Mouse (Mus musculus) E14TG2a.4 (cell line): ENCODE measurements at regions not wholly inside any gene's neighbourhood (a gene's known extent, or its start where the extent isn't known, plus 50 kb on each side); places are given as distances from the start of the nearest gene placed in this dataset.

ENCODE experiments used
- H3K27me3 ChIP-seq: 2 replicates; pipeline ENCODE4 v1.6.1; 2014; ENCODE audit warnings: low read length, control low read depth; ENCODE audit not compliant: insufficient read depth
- H3K36me3 ChIP-seq: 2 replicates; pipeline ENCODE4 v1.6.1; 2014; ENCODE audit warnings: low read length, control low read depth; ENCODE audit not compliant: insufficient read depth
- H3K4me1 ChIP-seq: replicated peaks from 2 replicates; pipeline ENCODE4 v1.6.1; 2014; ENCODE audit warnings: low read depth, low read length, control low read depth
- H3K4me3 ChIP-seq: replicated peaks from 2 replicates; pipeline ENCODE4 v1.5.1; 2014; ENCODE audit warnings: mild to moderate bottlenecking, low read length
- H3K9me3 ChIP-seq: 2 replicates; pipeline ENCODE4 v1.6.1; 2014; ENCODE audit warnings: low read length, control low read depth
- CTCF ChIP-seq: conservative IDR thresholded peaks from 2 replicates; pipeline ENCODE4 v1.5.1; 2014; ENCODE audit warnings: low read length
- NANOG ChIP-seq: IDR thresholded peaks from 2 replicates; pipeline ENCODE4 v1.6.1; 2014; ENCODE audit warnings: borderline replicate concordance, low read length, mixed read lengths
- POU5F1 ChIP-seq: IDR thresholded peaks from 2 replicates; pipeline ENCODE4 v1.6.1; 2014; ENCODE audit warnings: low read length, borderline replicate concordance

DNA sequence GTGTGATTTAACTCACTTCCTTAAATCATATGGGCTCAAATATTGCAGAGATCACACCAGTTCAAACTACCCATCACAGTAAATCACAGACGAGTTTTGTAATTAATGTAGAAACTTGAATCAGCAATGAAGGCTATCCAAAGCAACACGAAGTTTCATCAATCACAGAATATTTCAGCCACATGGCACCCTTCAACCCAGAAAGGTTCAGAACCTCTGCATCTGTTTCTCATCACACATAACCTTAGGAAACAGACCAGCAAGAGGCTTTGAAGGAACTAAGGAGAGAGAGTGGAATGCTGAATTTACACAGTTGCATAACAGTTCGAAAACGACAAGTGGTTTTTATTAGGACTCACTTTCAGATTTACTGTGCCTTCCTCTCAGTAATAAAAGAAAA is 1494.0 kb upstream of the Sel1l start:
- H3K9me3 ChIP-seq, result no peaks in the 10 kb centered on the region
- H3K4me1 ChIP-seq, result no peaks in the 10 kb centered on the region
- no peak overlapping the region for H3K4me3 ChIP-seq
- H3K27me3 ChIP-seq, result no peaks in the 10 kb centered on the region
- H3K36me3 ChIP-seq, result no peaks in the 10 kb centered on the region
- no peak for TF ChIP-seq POU5F1
- no peak for TF ChIP-seq CTCF
- no peak for TF ChIP-seq NANOG

DNA sequence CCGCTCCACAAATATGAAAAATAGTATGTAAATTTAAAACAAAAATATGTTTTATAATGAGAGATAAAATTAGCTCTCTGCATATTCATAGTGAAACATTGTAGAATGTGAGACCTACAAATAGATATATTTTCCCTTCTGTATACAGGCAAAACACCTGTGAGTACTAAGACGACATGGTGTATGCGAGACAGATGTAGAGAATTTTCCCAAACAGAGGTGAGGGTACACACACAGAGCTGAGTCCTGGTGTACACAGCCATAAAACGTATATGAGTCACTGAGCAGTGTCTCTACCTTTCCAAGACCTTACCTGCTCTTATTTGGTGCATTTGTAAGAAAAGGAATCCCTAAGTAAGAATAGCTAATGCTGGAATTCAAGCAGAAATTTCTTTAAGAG is 1493.6 kb upstream of the Sel1l start:
- no peaks in the 10 kb centered on the region for H3K27me3 ChIP-seq
- no peak overlapping the region for H3K4me3 ChIP-seq
- no peak for TF ChIP-seq NANOG
- no peak for TF ChIP-seq CTCF
- no peak for TF ChIP-seq POU5F1
- no peaks in the 10 kb centered on the region for H3K36me3 ChIP-seq
- no peaks in the 10 kb centered on the region for H3K9me3 ChIP-seq
- no peaks in the 10 kb centered on the region for H3K4me1 ChIP-seq

DNA sequence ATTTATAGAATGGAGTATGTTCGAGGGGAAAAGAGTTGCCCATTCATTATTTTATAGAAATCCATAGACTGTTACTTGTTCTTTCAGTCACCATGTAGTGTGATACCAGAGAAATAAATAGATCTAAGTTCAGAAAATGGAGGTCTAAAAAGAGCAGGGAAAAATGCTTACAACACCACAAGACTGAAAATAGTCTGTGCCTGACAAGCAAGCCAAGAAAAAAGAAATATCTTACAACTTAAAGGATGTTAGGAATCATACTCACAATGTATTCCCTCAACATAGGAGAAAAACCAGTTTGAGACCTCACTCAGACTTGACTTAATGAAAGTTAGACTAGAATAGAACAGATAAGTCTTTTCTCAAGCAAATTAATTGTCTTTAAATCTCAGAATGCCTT is 1486.6 kb upstream of the Sel1l start:
- no peaks in the 10 kb centered on the region for H3K9me3 ChIP-seq
- no peak for TF ChIP-seq POU5F1
- TF ChIP-seq NANOG, result no peak
- no peak for TF ChIP-seq CTCF
- no peaks in the 10 kb centered on the region for H3K4me1 ChIP-seq
- H3K36me3 ChIP-seq, result no peaks in the 10 kb centered on the region
- H3K4me3 ChIP-seq, result no peak overlapping the region
- H3K27me3 ChIP-seq, result no peaks in the 10 kb centered on the region

DNA sequence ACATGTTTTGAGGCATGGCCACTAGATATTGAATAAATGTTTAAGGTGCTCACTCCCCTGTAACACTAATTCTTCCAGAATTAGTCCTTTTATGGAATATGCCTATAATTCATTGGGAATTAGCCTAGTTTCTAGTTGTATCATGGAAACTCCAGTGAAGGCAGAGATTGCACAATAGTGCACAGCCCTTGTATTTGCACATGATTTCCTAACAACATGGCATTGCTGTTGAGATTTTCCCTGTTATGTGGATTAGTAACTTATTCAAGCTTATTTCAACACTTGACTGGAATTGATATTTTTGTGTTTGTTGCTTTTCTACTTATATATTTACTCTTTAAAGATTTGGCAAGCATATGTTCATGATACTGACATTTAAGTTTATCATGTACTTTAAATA is 1463.3 kb upstream of the Sel1l start:
- peaks cover 18% of the 10 kb centered on the region for H3K9me3 ChIP-seq
- TF ChIP-seq POU5F1, result no peak
- TF ChIP-seq NANOG, result no peak
- no peak for TF ChIP-seq CTCF
- H3K4me3 ChIP-seq, result no peak overlapping the region
- H3K36me3 ChIP-seq, result no peaks in the 10 kb centered on the region
- no peaks in the 10 kb centered on the region for H3K27me3 ChIP-seq
- no peaks in the 10 kb centered on the region for H3K4me1 ChIP-seq

DNA sequence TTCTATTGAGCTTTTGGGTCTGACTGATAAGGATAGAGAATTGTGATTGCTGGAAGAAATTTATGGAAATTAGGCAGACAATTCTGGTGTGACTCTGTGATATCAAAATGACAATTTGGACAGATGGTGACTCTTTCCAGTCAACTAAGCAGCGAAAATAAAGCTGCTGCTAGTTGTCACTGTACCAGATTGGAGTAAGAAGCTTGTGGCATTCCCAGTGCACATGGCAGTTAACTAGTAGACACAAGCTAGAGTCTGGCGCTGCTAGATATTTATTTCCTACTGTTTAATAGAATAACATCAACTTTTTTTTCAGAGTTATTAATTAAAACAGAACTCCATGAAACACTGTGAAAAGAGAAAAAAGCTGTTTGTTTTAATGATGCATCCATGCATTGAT is 1432.9 kb upstream of the Sel1l start:
- Histone ChIP-seq H3K4me3 (no peak overlapping the region), H3K36me3 (no peaks in the 10 kb centered on the region), H3K27me3 (no peaks in the 10 kb centered on the region), H3K4me1 (no peaks in the 10 kb centered on the region), H3K9me3 (no peaks in the 10 kb centered on the region)
- TF ChIP-seq POU5F1, result no peak
- no peak for TF ChIP-seq CTCF
- no peak for TF ChIP-seq NANOG

DNA sequence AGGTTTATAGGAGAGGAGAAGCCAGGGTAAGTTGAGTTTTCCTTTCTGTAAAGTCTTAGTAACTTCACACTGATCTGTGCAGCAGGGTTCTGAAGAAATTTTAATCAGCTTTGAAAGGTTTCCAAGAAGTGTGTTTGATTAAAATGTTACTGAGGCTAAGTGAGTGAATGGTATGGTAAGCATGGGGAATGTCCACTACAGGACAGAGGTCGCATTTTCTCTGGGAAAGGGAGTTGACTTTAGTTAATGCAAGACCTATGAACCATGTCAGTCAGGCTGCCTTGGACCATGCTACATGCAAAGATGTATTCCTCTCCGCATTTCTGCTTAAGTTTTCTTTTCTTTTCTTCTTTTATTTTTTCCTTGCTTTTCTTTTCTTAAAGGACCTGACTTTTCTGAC is 1424.7 kb upstream of the Sel1l start:
- no peak for TF ChIP-seq NANOG
- no peak for TF ChIP-seq CTCF
- no peak for TF ChIP-seq POU5F1
- no peaks in the 10 kb centered on the region for H3K9me3 ChIP-seq
- no peaks in the 10 kb centered on the region for H3K27me3 ChIP-seq
- no peak overlapping the region for H3K4me3 ChIP-seq
- no peaks in the 10 kb centered on the region for H3K36me3 ChIP-seq
- no peaks in the 10 kb centered on the region for H3K4me1 ChIP-seq

DNA sequence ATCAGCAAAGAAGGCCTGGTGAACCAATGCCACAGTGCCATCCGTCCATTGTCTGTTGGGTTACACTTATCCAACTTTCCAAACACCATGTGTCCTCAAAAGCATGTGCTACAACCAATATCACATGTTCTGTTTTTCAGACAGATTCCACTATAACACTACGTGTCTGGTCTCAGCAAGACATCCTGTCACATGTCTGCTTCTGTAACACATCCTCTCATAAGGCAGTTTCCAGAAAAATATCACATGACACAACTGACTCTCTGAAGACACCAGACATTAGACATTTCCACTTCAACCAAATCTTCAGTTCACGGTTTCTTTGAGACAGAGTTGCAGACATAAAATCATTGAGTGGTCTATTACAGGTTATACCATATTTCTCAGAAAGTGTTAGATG is 1381.3 kb upstream of the Sel1l start:
- TF ChIP-seq NANOG (no peak), CTCF (no peak), POU5F1 (no peak)

DNA sequence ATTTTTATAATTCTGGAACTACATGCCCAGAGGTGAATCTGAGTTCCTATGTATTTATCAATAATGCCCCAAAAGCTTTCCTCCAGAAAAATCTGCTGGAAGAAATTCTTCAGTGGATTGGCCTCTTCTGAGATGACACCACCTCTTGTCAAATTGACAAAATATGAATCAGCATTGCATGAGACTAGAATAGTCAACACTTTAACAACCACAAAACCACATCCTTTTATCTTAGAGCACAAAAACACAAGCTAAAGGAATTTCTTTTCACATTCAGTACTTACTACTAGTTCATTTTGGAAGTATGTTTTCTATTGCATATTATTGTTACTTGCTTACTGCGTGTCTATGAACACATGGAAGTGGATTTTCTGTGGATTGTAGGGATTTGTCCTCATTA is 1377.9 kb upstream of the Sel1l start:
- TF ChIP-seq NANOG, result no peak
- no peak for TF ChIP-seq CTCF
- no peak for TF ChIP-seq POU5F1
- Histone ChIP-seq H3K4me1 (no peaks in the 10 kb centered on the region), H3K36me3 (no peaks in the 10 kb centered on the region), H3K27me3 (no peaks in the 10 kb centered on the region), H3K4me3 (no peak overlapping the region), H3K9me3 (no peaks in the 10 kb centered on the region)

More for the DNA sequence above, 1381.3 kb upstream of the Sel1l start:
- Histone ChIP-seq H3K27me3 (no peaks in the 10 kb centered on the region), H3K36me3 (no peaks in the 10 kb centered on the region), H3K4me1 (no peaks in the 10 kb centered on the region), H3K9me3 (no peaks in the 10 kb centered on the region), H3K4me3 (no peak overlapping the region)

DNA sequence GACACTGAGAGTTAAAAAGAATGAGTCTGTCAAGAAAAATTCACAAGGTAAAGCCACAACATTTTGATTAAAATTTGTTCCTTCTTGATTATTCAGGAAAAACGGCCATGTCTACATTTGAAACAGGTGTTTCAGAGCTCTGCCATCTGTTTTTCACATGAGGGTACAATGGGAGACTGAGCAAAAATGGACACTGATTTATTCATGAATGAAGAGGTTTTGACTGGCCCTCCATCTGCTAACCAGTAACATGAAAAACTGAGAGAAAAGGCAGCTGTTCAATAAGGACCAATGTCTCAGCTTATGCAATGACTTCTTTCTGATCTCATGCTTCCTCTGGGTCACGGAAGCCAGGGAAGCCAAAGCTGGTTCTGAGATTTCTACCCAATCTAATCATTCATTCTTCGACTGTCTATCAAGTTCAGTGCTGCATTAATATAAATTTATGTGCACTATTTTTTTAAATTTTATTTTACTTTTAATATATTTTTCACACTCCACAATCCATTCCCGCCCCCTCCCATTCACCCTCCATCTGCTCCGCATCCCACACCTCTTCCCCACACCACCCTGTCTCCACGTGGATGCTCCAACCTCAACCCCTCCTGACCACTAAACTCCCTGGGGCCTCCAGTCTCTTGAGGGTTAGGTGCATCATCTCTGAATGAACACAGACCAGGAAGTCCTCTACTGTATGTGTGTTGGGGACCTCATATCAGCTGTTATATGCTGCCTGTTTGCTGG is 1372.4 kb upstream of the Sel1l start:
- Histone ChIP-seq H3K9me3 (no peaks in the 10 kb centered on the region), H3K36me3 (no peaks in the 10 kb centered on the region), H3K4me3 (no peak overlapping the region), H3K4me1 (no peaks in the 10 kb centered on the region), H3K27me3 (no peaks in the 10 kb centered on the region)
- no peak for TF ChIP-seq NANOG
- no peak for TF ChIP-seq POU5F1
- TF ChIP-seq CTCF, result no peak
